Mouse (Mus musculus): Measurements from ENCODE around the gene Olfr97. TPM values are rescaled to one million over a fixed set of nuclear protein-coding genes. Genes with fewer than 3 reads are reported as not detected.

Gene Olfr97
- polyA plus RNA-seq, 1 experiment = not detected

DNA sequence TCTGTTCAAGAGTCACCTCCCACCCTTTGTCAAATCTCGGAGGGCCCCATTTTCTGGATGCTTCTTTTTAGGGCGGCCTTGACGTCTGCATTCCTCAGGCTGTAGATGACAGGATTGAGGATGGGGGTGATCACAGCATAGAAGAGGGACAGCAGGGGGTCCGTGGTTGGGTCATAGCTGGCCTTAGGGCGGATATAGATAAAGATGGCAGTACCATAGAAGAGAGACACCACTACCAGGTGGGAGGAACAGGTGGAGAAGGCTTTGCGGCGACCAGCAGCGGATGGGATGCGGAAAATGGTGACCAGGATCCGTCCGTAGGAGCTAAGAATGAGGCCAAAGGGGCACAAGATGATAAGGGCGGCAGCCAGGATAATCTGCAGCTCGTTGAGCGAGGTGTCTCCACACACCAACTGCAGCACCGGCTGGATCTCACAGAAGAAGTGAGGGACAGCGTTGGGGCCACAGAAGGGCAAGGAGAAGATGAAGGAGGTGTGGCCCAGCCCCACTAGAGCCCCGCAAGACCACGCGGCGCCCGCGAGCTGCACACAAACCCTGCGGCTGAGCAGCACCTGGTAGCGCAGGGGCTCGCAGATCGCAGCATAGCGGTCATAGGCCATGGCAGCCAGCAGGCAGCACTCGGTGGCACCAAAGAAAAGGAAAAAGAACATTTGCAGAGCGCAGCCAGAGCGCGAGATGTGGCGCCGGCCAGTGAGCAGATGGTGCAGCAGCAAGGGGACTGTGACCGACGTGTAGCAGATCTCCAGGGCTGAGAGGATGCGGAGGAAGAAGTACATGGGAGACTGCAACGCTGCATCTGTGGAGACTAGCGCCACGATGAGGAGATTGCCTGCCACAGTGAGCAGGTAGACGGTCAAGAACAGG is 26.0 kb downstream of the Olfr97 start:
- no peak for TF ChIP-seq GATA1 (IDR thresholded peaks at IDR 0.05; ENCODE audit: low read length)

DNA sequence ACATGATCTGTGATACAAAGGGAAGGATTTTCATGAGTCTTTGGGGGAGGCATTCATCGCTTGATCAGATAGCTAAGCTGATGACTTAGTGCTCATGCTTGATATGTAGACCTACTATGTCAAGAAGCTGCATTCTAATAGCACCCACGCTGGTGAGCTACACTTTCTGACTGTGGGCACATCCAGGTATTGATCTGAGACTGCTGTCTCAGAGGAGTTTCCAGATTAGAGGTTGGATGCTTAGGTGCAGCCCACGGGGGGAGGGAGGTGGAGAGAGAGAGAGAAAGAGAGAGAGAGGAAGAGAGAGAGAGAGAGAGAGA is 33.3 kb downstream of the Olfr97 start:
- no peak for TF ChIP-seq GATA1 (IDR thresholded peaks at IDR 0.05; ENCODE audit: low read length)

DNA sequence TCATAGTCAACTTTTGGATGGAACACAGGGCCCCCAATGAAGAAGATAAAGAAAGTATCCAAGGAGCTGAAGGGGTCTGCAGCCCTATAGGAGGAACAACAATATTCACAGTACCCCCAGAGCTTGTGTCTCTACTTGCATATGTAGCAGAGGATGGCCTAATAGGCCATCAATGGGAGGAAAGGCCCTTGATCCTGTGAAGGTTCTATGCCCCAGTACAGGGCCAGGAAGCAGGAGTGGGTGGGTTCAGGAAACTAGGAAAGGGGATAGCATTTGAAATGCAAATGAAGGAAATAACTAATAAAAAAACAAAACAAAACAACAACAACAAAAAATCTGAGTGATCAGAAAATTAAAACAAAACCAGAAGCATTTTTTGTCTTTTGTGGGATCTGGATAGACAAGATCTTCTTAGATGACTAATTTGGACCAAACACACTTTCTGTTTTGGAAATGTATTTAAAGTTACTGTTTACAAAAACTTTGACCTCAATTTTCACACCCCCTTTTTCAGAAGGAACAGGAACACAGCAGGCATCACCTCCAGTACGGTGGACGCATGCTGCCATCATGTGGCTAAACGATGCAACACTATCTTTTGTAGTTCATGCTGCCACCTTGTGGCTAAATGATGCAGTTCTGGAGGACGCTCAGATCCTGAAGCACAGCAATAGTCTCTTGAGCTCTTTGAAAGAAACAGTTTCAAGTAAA is 33.8 kb downstream of the Olfr97 start:
- TF ChIP-seq GATA1 (IDR thresholded peaks at IDR 0.05; ENCODE audit: low read length) = no peak

DNA sequence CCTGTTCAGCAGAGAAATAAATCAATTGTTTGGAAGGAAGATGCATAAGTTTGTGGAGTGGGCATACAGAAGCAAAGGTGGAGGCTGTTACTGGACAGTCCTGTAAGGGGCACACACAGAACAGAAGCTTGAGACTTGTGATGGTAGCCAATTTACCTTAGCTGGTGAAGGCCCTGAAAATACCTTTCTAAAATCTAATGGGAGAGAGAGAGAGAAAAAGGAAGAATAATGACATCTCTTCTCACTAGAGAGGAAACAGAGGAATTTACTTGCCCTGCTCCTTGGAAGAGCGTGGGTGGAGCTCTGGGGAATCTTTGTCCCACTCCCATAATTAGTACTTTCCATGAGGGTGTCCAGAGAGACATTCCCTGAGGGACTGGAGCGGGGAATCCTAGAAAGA is 36.2 kb downstream of the Olfr97 start, which contains the start of gene Olfr94:
Gene Olfr94 (minus strand): TSS at position 101 of the 400 bp plus-strand sequence.
- TF ChIP-seq GATA1 (IDR thresholded peaks at IDR 0.05; ENCODE audit: low read length) = no peak

DNA sequence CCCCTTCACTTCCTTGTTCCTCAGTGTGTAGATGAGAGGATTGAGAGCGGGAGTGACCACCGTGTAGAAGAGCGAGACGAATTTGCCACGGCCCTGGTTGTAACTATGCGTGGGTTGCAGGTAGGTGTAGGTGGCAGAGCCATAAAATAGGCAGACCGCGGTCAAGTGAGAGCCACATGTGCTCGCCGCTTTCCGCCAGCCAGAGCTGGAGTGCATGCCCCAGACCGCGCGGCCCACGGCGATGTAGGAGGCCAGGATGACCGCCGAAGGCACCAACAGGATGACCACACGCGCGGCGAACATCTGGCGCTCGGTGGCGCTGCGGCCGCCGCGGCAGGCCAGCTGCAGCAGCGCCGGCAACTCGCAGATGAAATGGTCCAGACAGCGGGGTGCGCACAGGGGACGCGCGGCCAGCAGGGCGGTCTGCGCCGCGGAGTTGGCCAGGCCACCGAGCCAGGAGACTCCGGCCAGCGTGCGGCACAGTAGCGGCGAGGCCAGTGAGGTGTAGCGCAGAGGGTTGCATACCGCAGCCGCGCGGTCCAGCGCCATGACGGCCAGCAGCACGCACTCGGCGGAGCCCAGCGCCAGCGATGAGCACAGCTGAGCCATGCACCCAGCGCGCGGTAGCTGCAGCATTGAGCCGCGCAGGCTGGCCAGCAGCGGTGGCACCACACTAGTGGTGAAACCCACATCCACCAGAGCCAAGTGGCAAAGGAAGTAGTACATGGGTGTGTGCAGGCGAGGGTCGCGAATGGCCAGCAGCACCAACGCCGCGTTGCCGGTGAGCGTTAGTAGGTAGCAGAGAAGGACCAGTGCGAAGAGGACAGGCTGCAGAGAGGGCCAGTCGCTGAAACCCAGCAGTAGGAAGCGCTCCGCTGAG is 40.0 kb downstream of the Olfr97 start:
- no peak for TF ChIP-seq GATA1 (IDR thresholded peaks at IDR 0.05; ENCODE audit: low read length)

DNA sequence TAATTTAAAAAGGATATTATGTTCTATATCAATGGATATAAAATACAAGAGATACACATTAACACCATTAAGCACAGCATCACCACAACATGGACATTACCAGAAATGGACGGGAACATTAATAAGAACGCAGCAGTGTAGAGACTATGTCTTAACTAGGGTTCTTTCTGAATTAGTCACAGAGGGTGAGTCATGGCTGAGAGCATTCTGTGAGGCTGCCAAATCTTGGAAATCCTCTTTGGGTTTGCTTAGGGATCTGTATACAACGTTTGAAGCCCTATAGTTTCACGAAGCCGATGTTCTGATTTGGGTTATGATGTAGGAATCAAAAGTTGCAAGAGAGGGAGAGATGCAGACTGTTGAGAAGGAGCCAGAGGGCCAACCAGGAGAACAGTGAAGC is 42.3 kb downstream of the Olfr97 start:
- no peak for TF ChIP-seq GATA1 (IDR thresholded peaks at IDR 0.05; ENCODE audit: low read length)

DNA sequence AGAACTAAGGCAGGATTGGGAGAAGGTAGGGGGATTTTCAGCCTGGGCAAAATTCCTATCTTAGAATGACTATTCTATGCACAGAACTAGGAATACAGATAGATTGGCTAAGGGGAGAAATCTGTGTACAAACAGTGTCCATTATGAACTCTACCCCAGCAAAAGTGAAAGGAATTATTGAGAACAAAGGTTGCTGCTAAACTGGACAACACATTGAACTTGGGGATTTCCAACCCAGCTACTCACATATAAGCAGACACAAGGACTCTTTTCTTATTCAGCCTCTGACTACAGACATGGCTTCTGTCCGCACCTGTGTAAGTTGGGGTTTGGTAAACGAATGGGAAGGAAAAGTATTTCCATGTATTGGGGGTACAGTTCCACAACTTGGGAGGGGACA is 43.5 kb downstream of the Olfr97 start, which contains the start of gene Ubd:
Gene Ubd (plus strand): TSS at position 237 of the 400 bp plus-strand sequence.
- no peak for TF ChIP-seq GATA1 (IDR thresholded peaks at IDR 0.05; ENCODE audit: low read length)

DNA sequence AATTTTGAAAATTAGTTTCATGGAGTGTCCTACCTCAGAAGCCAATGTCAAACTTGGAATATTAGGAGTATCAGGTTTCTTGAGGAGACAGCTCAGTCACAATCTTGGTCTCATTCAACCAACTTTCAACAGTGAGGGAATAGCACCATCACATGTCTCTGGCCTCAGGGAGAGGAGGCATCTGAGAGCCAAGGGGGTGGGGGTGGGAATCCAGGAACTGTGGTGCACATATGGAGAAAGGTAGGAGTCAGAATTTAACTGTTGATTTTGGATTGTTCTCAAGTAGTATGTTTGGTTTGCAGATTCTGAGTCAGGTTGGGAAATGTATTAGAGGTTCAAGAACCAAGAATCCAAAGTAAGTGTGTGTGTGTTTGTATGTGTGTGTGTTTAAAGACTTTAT is 44.1 kb downstream of the Olfr97 start:
- TF ChIP-seq GATA1 (IDR thresholded peaks at IDR 0.05; ENCODE audit: low read length) = no peak

DNA sequence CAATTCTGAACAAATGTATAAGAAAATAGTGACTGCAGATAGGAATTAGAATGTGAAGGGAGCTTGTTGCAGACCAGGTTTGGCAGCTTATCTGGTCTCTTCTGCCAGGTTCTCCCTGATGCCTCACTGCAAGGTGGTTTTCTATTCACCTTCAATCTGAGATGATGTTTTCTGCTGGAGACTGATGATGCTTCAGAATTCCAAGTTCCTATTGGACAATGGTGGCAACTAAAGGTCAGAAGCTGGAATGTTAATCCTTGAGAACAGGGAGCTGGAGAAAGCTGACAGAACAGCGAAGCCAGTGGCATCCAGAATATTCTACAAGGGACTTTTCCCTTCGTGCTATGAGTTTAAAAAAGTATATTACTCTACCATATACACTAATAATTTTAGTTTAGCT is 46.4 kb downstream of the Olfr97 start:
- TF ChIP-seq GATA1 (IDR thresholded peaks at IDR 0.05; ENCODE audit: low read length) = no peak

DNA sequence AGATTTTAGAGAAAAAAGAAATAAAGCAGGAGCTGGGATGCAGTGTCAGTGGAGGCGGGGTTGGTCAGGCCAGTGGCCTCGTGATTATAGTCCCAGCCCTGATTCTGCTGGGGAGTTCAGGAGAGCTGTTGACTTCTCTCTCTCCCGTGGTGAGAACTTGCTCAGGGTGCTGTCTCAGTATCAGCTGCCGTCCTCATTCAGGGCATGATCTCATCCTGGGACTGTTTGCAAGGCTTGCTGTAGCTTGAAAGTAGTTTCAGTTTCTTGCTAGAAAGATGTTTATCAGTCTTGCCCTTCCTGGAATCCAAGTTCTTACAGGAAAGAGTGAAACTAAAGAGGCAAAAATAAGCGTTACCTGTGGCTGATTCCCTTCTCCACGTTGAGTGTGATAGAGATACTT is 51.7 kb downstream of the Olfr97 start:
- TF ChIP-seq GATA1 (IDR thresholded peaks at IDR 0.05; ENCODE audit: low read length) = no peak

Other genes starting within 250 kb of the Olfr97 start
- not detected in 2 replicates for gene H2-M5, start 247.8 kb downstream of the Olfr97 start, polyA plus RNA-seq (2012)
- not detected in 2 replicates for gene Zfp57, start 236.2 kb downstream of the Olfr97 start, polyA plus RNA-seq (2012)
- not detected in 2 replicates for gene Mog, start 213.9 kb downstream of the Olfr97 start, polyA plus RNA-seq (2012)
- 20.1 and 23.9 TPM in 2 replicates for gene Gabbr1, start 191.4 kb downstream of the Olfr97 start, polyA plus RNA-seq (2012)
- gene Olfr90, start 148.8 kb downstream of the Olfr97 start, polyA plus RNA-seq (2012) = not detected in 2 replicates
- gene Olfr91, start 139.1 kb downstream of the Olfr97 start, polyA plus RNA-seq (2012) = not detected in 2 replicates
- not detected in 2 replicates for gene Olfr92, start 117.2 kb downstream of the Olfr97 start, polyA plus RNA-seq (2012)
- not detected in 2 replicates for gene Olfr93, start 75.8 kb downstream of the Olfr97 start, polyA plus RNA-seq (2012)
- gene Ubd, start 43.4 kb downstream of the Olfr97 start, polyA plus RNA-seq (2012) = not detected in 2 replicates
- gene Olfr94, start 36.3 kb downstream of the Olfr97 start, polyA plus RNA-seq (2012) = not detected in 2 replicates
- gene Olfr95, start 24.2 kb downstream of the Olfr97 start, polyA plus RNA-seq (2012) = not detected in 2 replicates
- gene Olfr96, start 17.2 kb downstream of the Olfr97 start, polyA plus RNA-seq (2012) = not detected in 2 replicates
- gene Olfr98, start 26.4 kb upstream of the Olfr97 start, polyA plus RNA-seq (2012) = not detected in 2 replicates
- not detected in 2 replicates for gene H2-M3, start 32.9 kb upstream of the Olfr97 start, polyA plus RNA-seq (2012)
- not detected in 2 replicates for gene Olfr99, start 46.1 kb upstream of the Olfr97 start, polyA plus RNA-seq (2012)
- not detected in 2 replicates for gene Olfr101, start 67.0 kb upstream of the Olfr97 start, polyA plus RNA-seq (2012)
- gene Olfr102, start 79.7 kb upstream of the Olfr97 start, polyA plus RNA-seq (2012) = not detected in 2 replicates
- gene Olfr103, start 102.4 kb upstream of the Olfr97 start, polyA plus RNA-seq (2012) = not detected in 2 replicates
- gene Olfr104-ps, start 122.3 kb upstream of the Olfr97 start, polyA plus RNA-seq (2012) = not detected in 2 replicates
- gene Olfr105-ps, start 141.7 kb upstream of the Olfr97 start, polyA plus RNA-seq (2012) = not detected in 2 replicates
- gene Olfr106-ps, start 153.1 kb upstream of the Olfr97 start, polyA plus RNA-seq (2012) = not detected in 2 replicates
- gene Olfr107, start 161.9 kb upstream of the Olfr97 start, polyA plus RNA-seq (2012) = not detected in 2 replicates
- gene Olfr108, start 208.2 kb upstream of the Olfr97 start, polyA plus RNA-seq (2012) = not detected in 2 replicates
- gene Olfr109, start 221.6 kb upstream of the Olfr97 start, polyA plus RNA-seq (2012) = not detected in 2 replicates
- not detected in 2 replicates for gene H2-M2, start 246.2 kb upstream of the Olfr97 start, polyA plus RNA-seq (2012)